Mouse (Mus musculus) heart, embryonic 11.5 days (tissue): ENCODE measurements at regions not wholly inside any gene's neighbourhood (a gene's known extent, or its start where the extent isn't known, plus 50 kb on each side); places are given as distances from the start of the nearest gene placed in this dataset.
A peak's percentile ranks its signal among the peaks of the same experiment; 100 is the strongest.

ENCODE experiments used
- ATAC-seq: fragments of 200-750 bp; cut with Nextera tagmentation; replicated peaks from 2 replicates; pipeline ENCODE4 v1.8.0; 2017; ENCODE audit warnings: moderate library complexity; ENCODE audit not compliant: insufficient number of reproducible peaks, low FRiP score, low TSS enrichment
- H3K27ac ChIP-seq: fragments of 300-500 bp; sonication (generic); 2 replicates; pipeline ENCODE4 v1.5.1; 2014; ENCODE audit warnings: mild to moderate bottlenecking, low read depth, low read length
- H3K27me3 ChIP-seq: fragments of 300-500 bp; sonication (generic); 2 replicates; pipeline ENCODE4 v1.6.1; 2014; ENCODE audit warnings: mild to moderate bottlenecking, low read length, mixed read lengths; ENCODE audit not compliant: control insufficient read depth, insufficient read depth
- H3K36me3 ChIP-seq: fragments of 300-500 bp; sonication (generic); 2 replicates; pipeline ENCODE4 v1.6.1; 2014; ENCODE audit warnings: mild to moderate bottlenecking, low read length, moderate library complexity, mixed read lengths; ENCODE audit not compliant: control insufficient read depth, insufficient read depth
- H3K4me1 ChIP-seq: fragments of 300-500 bp; sonication (generic); 2 replicates; pipeline ENCODE4 v1.6.1; 2014; ENCODE audit warnings: low read length; ENCODE audit not compliant: control insufficient read depth, insufficient read depth
- H3K4me2 ChIP-seq: fragments of 300-500 bp; sonication (generic); 2 replicates; pipeline ENCODE4 v1.6.1; 2014; ENCODE audit warnings: mild to moderate bottlenecking, moderate library complexity
- H3K4me3 ChIP-seq: fragments of 300-500 bp; sonication (generic); 2 replicates; pipeline ENCODE4 v1.5.1; 2014; ENCODE audit warnings: low read depth, low read length
- H3K9ac ChIP-seq: fragments of 300-500 bp; sonication (generic); 2 replicates; pipeline ENCODE4 v1.6.1; 2014; ENCODE audit warnings: mild to moderate bottlenecking, low read depth, low read length, moderate library complexity
- H3K9me3 ChIP-seq: fragments of 300-500 bp; sonication (generic); replicated peaks from 2 replicates; pipeline ENCODE4 v1.6.1; 2016; ENCODE audit warnings: low read length; ENCODE audit not compliant: control insufficient read depth
- whole genome bisulfite sequencing: fragments of 180-500 bp; shearing (Covaris S2); extraction: QIAGEN DNeasy Blood & Tissue Kit; methylation state at CpG from one replicate; pipeline ENCODE4 v1.1.7; 2014; ENCODE audit not compliant: insufficient replicate concordance; 5-methylcytosine and 5-hydroxymethylcytosine counted together

- WGBS: 40% methylated on average over 7 of the region's 7 CpGs
Measured at GRCm38 (mm10) chr5:74811046-74811445, 108.3 kb upstream of the Lnx1 start.

DNA sequence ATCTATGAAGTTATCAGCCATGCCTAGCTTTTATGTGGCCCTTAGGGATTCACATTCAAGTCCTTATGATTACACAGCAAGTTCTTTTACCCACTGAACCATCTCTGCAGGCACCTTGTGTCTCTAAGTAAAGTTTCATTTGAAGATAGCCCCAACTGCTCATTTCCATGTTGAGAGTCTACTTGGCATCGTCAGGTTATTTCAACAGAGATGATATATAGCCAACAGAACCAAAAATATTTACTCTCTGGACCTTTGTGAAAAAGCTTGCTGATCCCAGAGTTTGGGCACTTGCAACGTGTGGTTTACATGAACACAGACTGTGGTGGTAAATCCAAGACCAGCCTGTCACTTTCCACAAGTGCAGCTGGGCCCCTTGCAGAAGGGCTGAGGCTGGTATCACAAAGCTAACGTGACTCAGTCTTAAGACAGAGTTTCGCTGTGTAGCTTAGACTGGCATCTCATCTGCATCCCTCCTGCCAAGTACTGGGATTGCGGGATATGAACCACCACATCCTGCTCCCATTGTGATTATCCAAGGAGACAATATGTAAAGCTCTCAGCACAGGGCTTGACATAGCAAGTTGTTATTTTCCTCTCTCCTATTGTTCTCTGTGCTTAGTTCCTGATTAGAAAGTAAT lies 105.0 kb upstream of the Lnx1 start:
- Histone ChIP-seq H3K4me3 (no peak overlapping the region), H3K27ac (no peak overlapping the region), H3K9me3 (no peaks in the 10 kb centered on the region), H3K9ac (no peak overlapping the region), H3K36me3 (no peaks in the 10 kb centered on the region), H3K27me3 (peaks cover 49% of the 10 kb centered on the region), H3K4me2 (no peak overlapping the region), H3K4me1 (peaks cover 9% of the 10 kb centered on the region)
- 61% methylated on average over 5 of the region's 5 CpGs for WGBS
- ATAC-seq: no peak

More at GRCm38 (mm10) chr5:74811046-74811445, 108.3 kb upstream of the Lnx1 start:
- H3K4me2 ChIP-seq: peak overlapping the region; percentile 34; the same call in 1 of the 2 replicates
- no peak overlapping the region for H3K9ac ChIP-seq
- no peak overlapping the region for H3K4me3 ChIP-seq
- no peak for ATAC-seq
- no peaks in the 10 kb centered on the region for H3K9me3 ChIP-seq
- no peaks in the 10 kb centered on the region for H3K36me3 ChIP-seq
- peaks cover 44% of the 10 kb centered on the region for H3K27me3 ChIP-seq
- no peak overlapping the region for H3K27ac ChIP-seq
- H3K4me1 ChIP-seq: peaks cover 9% of the 10 kb centered on the region

DNA sequence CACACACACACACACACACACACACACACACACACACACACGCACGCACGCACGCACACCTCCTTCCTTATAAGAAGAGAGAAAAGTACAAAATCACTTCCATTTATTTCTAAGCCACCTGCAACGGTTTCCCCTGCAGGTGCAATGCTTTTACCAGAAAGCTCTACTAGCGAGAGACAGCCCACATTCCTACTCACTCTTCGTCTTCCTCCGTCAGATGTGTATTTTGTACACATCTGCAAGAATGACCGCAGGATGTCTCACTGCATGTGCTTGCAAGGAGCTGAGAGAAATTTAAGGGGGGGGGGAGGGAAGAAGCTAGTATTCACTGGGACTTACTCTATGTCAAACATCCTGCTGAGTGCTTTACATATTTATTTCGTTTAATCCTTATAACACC lies 99.2 kb upstream of the Lnx1 start:
- H3K9ac ChIP-seq: no peak overlapping the region
- 67% methylated on average over 10 of the region's 10 CpGs for WGBS
- H3K4me3 ChIP-seq: no peak overlapping the region
- peaks cover 42% of the 10 kb centered on the region for H3K27me3 ChIP-seq
- no peak overlapping the region for H3K27ac ChIP-seq
- H3K4me1 ChIP-seq: no peaks in the 10 kb centered on the region
- ATAC-seq: no peak
- no peak overlapping the region for H3K4me2 ChIP-seq
- no peaks in the 10 kb centered on the region for H3K9me3 ChIP-seq
- H3K36me3 ChIP-seq: no peaks in the 10 kb centered on the region

- ATAC-seq: no peak
- H3K9ac ChIP-seq: no peak overlapping the region
- H3K4me2 ChIP-seq: no peak overlapping the region
- H3K4me3 ChIP-seq: no peak overlapping the region
- WGBS: 79% methylated on average over 9 of the region's 9 CpGs
- H3K27ac ChIP-seq: no peak overlapping the region
- no peaks in the 10 kb centered on the region for H3K9me3 ChIP-seq
- H3K36me3 ChIP-seq: no peaks in the 10 kb centered on the region
- H3K4me1 ChIP-seq: no peaks in the 10 kb centered on the region
- H3K27me3 ChIP-seq: peaks cover 39% of the 10 kb centered on the region
Measured at GRCm38 (mm10) chr5:74800351-74800750, 97.6 kb upstream of the Lnx1 start.

- H3K4me3 ChIP-seq: no peak overlapping the region
- no peaks in the 10 kb centered on the region for H3K36me3 ChIP-seq
- H3K9ac ChIP-seq: no peak overlapping the region
- H3K27ac ChIP-seq: no peak overlapping the region
- no peaks in the 10 kb centered on the region for H3K9me3 ChIP-seq
- 39% methylated on average over 8 of the region's 8 CpGs for WGBS
- peaks cover 7% of the 10 kb centered on the region for H3K4me1 ChIP-seq
- no peak overlapping the region for H3K4me2 ChIP-seq
- ATAC-seq: no peak
- H3K27me3 ChIP-seq: peaks cover 13% of the 10 kb centered on the region
Measured at GRCm38 (mm10) chr5:74796421-74797067, 93.8 kb upstream of the Lnx1 start.

GRCm38 (mm10) chr5:74794726-74795125 lies 92.0 kb upstream of the Lnx1 start:
- 79% methylated on average over 4 of the region's 4 CpGs for WGBS
- Histone ChIP-seq H3K27me3 (peaks cover 2% of the 10 kb centered on the region; the same call in 1 of the 2 replicates), H3K4me3 (no peak overlapping the region), H3K9ac (no peak overlapping the region), H3K4me1 (peaks cover 7% of the 10 kb centered on the region), H3K9me3 (no peaks in the 10 kb centered on the region), H3K36me3 (no peaks in the 10 kb centered on the region), H3K27ac (no peak overlapping the region), H3K4me2 (no peak overlapping the region)
- ATAC-seq: no peak

GRCm38 (mm10) chr5:74793431-74793830 lies 90.7 kb upstream of the Lnx1 start:
- WGBS: 56% methylated on average over 4 of the region's 4 CpGs
- ATAC-seq: no peak
- Histone ChIP-seq H3K4me3 (no peak overlapping the region), H3K4me2 (no peak overlapping the region), H3K27ac (no peak overlapping the region), H3K4me1 (peaks cover 7% of the 10 kb centered on the region), H3K9me3 (no peaks in the 10 kb centered on the region), H3K9ac (no peak overlapping the region), H3K36me3 (no peaks in the 10 kb centered on the region), H3K27me3 (no peaks in the 10 kb centered on the region; the same call in 1 of the 2 replicates)

GRCm38 (mm10) chr5:74792936-74793335 lies 90.2 kb upstream of the Lnx1 start:
- WGBS: 35% methylated on average over 8 of the region's 8 CpGs
- no peak for ATAC-seq

DNA sequence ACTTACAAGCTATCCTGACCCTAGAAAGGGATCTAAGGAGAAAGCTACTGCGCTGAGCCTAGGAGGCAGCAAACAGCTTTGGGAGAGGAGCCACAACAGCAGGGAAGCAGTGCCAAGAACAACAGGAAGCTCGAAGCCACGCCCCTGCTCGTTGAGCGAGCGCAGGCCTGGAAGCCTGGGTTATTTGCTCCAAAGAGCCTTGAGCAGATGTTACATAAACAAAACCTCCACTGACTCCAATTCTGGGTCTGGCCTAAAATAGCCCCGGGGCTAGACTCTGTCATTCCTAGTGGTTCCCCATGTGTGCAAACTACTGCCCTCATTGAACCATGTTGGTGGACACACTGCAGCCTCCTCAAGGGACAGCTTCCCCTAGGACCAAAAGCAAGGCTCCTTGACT lies 89.6 kb upstream of the Lnx1 start:
- peak overlapping the region; percentile 45 for H3K4me2 ChIP-seq
- WGBS: 1% methylated on average over 7 of the region's 7 CpGs
- peak overlapping the region; percentile 24 for H3K9ac ChIP-seq
- peak; percentile 63 for ATAC-seq
- peak overlapping the region; percentile 67 for H3K27ac ChIP-seq
- H3K4me3 ChIP-seq: no peak overlapping the region
- H3K4me1 ChIP-seq: peaks cover 7% of the 10 kb centered on the region
- H3K36me3 ChIP-seq: no peaks in the 10 kb centered on the region
- no peaks in the 10 kb centered on the region for H3K27me3 ChIP-seq
- no peaks in the 10 kb centered on the region for H3K9me3 ChIP-seq

More at GRCm38 (mm10) chr5:74792936-74793335, 90.2 kb upstream of the Lnx1 start:
- Histone ChIP-seq H3K27ac (peak overlapping the region; percentile 67), H3K36me3 (no peaks in the 10 kb centered on the region), H3K4me3 (no peak overlapping the region), H3K27me3 (no peaks in the 10 kb centered on the region), H3K9me3 (no peaks in the 10 kb centered on the region), H3K9ac (peak overlapping the region; percentile 24; the same call in 1 of the 2 replicates), H3K4me2 (peak overlapping the region; percentile 45; the same call in 1 of the 2 replicates), H3K4me1 (peaks cover 7% of the 10 kb centered on the region)
